Mouse (Mus musculus) lung, postnatal 0 days (tissue): ENCODE measurements around the gene Ap1s2.

ENCODE experiments used
- CTCF ChIP-seq: IDR thresholded peaks from 2 replicates; pipeline ENCODE4 v1.5.1; 2016; ENCODE audit warnings: antibody characterized with exemption, mild to moderate bottlenecking
- EP300 ChIP-seq: IDR thresholded peaks from 2 replicates; pipeline ENCODE4 v1.6.1; 2016; ENCODE audit warnings: antibody characterized with exemption, mild to moderate bottlenecking, control low read depth

- TF ChIP-seq CTCF (no peak), EP300 (no peak)
Observed at GRCm38 (mm10) chrX:163944381-163944780, 35.6 kb downstream of the Ap1s2 start.
